Mouse (Mus musculus) central nervous system, embryonic 11.5 days (tissue): ENCODE data around the gene Plp2. TPM values are rescaled to one million over a fixed set of nuclear protein-coding genes. Genes with fewer than 3 reads are reported as not detected.

Experiments
- polyA plus RNA-seq: library from polyadenylated mRNA; depleted of rRNA; stranded (reverse); fragments of >200 nt; gene quantifications from 2 replicates; pipeline ENCODE4 v1.2.3, GENCODE M21; 2012; rRNA removed

Plp2 gene
- 27.1 and 66.2 TPM in 2 replicates for polyA plus RNA-seq

DNA sequence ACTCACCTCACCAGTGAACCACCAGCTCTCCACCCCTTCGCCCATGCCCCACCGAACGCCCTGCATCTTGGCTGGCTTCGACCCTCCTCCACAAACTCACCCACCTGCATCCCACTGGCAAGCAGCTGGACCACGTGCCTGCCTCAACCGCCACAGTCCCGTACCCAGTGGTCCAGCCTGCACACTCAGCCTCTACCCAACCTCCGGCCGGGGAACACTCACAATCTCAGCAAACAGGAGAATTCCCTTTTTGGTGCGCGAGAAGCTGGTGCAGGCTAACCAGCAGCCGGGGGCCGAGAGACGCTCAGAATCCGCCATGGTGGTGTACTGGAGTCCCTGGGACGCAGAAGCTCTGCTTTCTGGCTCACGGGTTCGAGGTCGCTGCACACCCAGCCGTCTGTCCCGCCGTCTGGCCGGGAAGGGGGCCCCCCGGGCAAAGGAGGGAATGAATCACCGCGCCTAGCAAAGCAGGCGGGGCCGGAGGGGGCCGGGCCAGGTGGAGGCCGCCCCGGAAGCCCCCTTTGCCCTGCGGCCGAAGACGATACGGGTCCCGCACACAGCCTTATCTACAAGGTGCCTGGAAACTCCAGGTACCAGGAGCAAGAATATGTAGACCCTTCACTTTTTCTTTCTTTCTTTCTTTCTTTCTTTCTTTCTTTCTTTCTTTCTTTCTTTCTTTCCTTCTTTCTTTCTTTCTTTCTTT, at the start of gene Plp2:
Gene Plp2 (minus strand): TSS at position 470 of the 703 bp plus-strand sequence.

DNA sequence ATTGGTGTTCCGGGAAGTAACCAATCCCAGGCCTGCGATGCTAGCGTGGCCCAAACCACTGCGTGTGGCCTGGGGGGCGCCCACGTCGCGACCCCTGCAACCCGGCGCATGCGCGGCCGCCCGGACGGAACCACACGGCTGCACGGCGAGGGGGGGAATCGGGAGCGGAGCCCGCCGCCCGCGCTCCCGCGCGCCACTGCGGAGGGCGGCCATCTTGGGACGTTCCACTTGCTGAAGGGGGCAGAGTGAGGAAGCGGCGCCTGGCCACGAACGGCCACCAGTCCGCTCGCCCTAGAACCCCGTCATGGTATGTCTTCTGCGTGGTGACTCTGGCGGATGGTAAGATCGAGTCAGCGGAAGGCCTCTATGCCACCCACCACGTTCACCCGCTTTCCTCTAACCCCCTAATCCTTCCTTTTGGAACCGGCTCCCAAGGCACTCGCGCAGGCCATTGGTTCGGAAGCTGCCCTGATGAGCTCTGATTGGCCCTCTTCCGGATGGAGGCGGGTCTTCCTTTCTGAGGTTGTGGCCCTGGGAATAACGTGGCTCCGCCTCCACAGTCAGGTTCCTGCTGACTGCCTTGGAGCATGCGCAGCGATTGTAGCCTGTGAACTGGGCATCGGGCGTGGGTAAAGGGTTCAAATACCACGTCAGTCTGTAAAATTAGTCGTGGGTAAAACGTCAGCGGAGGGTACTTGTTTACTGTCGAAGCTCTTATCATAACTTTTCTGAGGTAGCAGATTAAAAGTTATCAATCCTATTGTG, 43.1 kb upstream of the Plp2 start, which contains the start of gene Wdr45:
Gene Wdr45 (plus strand): TSS at position 199 of the 765 bp plus-strand sequence.

DNA sequence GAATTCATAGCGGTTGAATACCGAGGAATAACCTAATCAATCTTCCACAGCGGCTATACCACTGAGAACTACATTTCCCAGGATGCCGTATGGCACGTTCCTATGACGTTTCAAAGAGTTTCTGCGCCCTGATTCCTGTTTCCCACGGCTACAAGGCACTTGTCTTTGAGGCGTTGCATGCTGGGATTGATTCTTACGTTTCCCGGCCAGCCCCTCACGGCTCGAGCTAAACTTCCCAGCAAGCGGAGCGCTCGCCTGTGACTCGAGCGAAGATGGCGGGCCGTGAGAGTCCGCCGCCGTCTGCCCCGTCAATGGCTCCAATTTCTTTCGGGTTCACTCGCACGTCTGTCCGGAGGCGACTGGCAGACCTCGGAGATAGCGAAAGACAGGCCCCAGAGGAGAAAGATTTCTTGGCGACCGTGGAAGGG, 25.8 kb upstream of the Plp2 start, which contains the start of gene Gpkow:
Gene Gpkow (plus strand): TSS at position 178 of the 428 bp plus-strand sequence.

DNA sequence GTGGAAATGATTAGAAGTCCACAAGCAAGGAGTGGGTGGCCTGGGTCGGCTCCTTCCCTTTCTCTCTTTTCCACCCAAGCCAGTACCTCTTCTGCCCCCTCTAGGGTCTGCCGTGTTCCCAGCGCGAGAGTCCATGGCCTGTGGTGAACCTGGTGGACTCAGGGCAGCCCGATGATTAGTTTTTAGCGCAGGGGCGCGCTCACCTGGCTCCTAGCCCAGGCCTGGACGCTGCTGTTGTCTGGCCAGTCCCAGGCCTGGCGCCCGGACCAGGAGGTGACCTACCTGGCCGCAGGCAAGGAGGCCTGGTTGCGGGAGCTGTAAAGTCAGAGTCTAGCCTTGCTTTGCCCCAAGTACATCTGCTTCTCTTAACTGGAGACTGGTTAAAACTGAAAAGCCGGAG, 9.7 kb upstream of the Plp2 start, which contains the start of gene Magix:
Gene Magix (minus strand): TSS at position 388 of the 400 bp plus-strand sequence.

DNA sequence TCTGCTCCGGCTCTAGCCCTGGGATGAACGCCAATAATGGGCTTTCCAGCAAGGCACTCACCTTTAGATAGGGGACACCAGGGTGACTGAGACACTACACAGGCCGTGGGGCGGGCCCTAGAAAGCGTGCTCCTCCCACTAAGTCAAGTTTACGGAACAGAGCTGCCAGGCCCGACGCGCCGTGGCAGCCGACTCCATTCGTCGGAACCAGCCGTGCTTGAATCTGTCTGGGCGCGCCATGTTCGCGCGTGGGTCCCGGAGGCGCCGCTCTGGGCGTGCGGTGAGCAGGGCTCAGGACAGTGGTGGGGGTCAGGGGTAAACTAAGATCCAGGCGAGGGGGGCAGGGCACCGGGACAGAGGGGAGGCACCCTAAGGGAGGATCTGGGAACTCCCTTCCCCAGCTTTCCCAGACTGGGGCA, 14.0 kb downstream of the Plp2 start, which contains the start of gene Prickle3:
Gene Prickle3 (plus strand): TSS at position 40 of the 419 bp plus-strand sequence.

DNA sequence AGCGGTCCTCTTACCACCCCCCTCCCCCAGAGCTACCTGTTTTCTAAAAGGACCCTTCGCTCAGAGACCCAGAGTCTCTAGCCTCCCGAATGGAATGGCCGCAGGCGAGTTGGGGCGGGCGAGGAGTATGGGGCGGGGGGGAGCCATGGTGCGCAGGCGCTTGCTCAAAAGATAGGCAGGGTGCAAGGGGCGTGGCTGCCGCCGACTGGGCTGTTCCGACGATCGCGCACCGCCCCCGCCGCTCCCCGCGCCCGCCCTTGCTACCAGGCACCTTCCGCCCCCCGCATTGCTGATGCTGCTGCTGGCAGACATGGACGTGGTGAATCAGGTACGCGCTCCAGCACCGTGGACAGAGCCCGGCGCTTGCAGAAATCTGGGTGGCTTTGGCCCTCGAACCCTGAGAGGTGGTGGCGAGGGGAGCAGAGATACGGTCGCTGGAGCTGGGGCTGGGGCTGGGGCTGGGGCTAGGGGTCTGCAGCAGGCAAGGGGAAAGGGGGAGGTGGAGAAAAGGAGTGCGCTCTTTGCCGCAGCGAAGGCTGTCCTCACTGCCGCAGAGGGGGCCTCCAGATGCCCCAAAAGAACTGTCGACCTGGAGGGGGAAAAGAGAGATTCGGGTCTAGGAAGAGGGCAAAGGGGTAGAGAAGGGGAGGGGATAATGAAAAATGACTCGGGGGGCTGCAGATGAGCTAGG, 32.6 kb downstream of the Plp2 start, which contains the start of gene Syp:
Gene Syp (plus strand): TSS at position 71 of the 691 bp plus-strand sequence.

Other genes starting within 250 kb of the Plp2 start
- gene Foxp3, start 97.7 kb downstream of the Plp2 start, polyA plus RNA-seq: 0.05 TPM in 2 replicates
- gene Ppp1r3f, start 97.1 kb downstream of the Plp2 start, polyA plus RNA-seq: 4.5 and 9.5 TPM in 2 replicates
- gene Ccdc22, start 65.9 kb downstream of the Plp2 start, polyA plus RNA-seq: 24.3 and 26.8 TPM in 2 replicates
- 0.01 and 0.02 TPM in 2 replicates for gene Cacna1f, start 64.3 kb downstream of the Plp2 start, polyA plus RNA-seq
- gene Syp, start 32.9 kb downstream of the Plp2 start, polyA plus RNA-seq: 24.8 and 45.7 TPM in 2 replicates
- 4.0 and 7.8 TPM in 2 replicates for gene Prickle3, start 14.1 kb downstream of the Plp2 start, polyA plus RNA-seq
- gene Magix, start 9.9 kb upstream of the Plp2 start, polyA plus RNA-seq: 0.16 and 0.22 TPM in 2 replicates
- gene Gpkow, start 25.7 kb upstream of the Plp2 start, polyA plus RNA-seq: 33.8 and 34.8 TPM in 2 replicates
- 27.5 and 38.5 TPM in 2 replicates for gene Wdr45, start 42.9 kb upstream of the Plp2 start, polyA plus RNA-seq
- 0.24 and 0.42 TPM in 2 replicates for gene Gm45208, start 50.9 kb upstream of the Plp2 start, polyA plus RNA-seq
- 53.9 and 70.5 TPM in 2 replicates for gene Praf2, start 57.0 kb upstream of the Plp2 start, polyA plus RNA-seq
- gene Ccdc120, start 79.5 kb upstream of the Plp2 start, polyA plus RNA-seq: 20.3 and 22.5 TPM in 2 replicates
- 16.0 and 21.7 TPM in 2 replicates for gene Tfe3, start 91.2 kb upstream of the Plp2 start, polyA plus RNA-seq
- gene Gripap1, start 118.4 kb upstream of the Plp2 start, polyA plus RNA-seq: 72.0 and 84.3 TPM in 2 replicates
- gene Kcnd1, start 150.9 kb upstream of the Plp2 start, polyA plus RNA-seq: 2.8 and 3.9 TPM in 2 replicates
- 43.7 and 56.6 TPM in 2 replicates for gene Otud5, start 170.0 kb upstream of the Plp2 start, polyA plus RNA-seq
- 11.3 and 13.8 TPM in 2 replicates for gene Pim2, start 206.9 kb upstream of the Plp2 start, polyA plus RNA-seq
- 15.1 and 29.0 TPM in 2 replicates for gene Slc35a2, start 212.6 kb upstream of the Plp2 start, polyA plus RNA-seq
- gene Pqbp1, start 227.9 kb upstream of the Plp2 start, polyA plus RNA-seq: 167 and 254 TPM in 2 replicates
- gene Timm17b, start 228.0 kb upstream of the Plp2 start, polyA plus RNA-seq: 52.5 and 81.8 TPM in 2 replicates
- gene Gm10491, start 236.4 kb upstream of the Plp2 start, polyA plus RNA-seq: not detected in 2 replicates
- 0.29 TPM in 1 of 2 replicates, not detected in the other for gene Gm10490, start 238.2 kb upstream of the Plp2 start, polyA plus RNA-seq
- gene Pcsk1n, start 248.4 kb upstream of the Plp2 start, polyA plus RNA-seq: 14.0 and 40.0 TPM in 2 replicates